Mouse (Mus musculus): ENCODE data around the gene Klhl5. TPM values are rescaled to one million over a fixed set of nuclear protein-coding genes. Genes with fewer than 3 reads are reported as not detected.

The Klhl5 gene
- polyA plus RNA-seq, 1 experiment from 2014 or later = 52.0 TPM

DNA sequence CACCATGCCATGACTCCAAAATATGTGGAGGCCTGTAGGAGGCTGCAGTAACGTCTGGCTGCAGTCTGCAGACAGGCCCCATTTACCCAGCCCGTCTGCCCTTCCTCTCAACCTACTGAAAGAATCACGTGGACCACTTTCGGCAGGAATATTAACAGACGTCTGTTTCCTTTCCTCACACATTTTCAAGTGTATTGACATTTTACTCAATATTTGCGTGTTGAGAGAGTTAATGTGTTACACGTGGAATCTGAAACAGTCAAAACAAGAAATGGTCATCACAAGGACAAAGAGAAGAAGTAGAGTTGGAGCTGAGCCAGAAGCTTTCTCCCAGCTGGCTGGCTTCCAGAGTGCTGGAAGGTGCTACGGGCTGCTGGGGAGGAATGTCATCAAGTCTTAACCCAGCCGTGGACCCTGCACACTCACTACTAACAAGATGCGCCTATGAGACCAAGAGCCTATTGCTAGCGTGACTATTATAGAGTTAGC, 69.7 kb downstream of the Klhl5 start:
- Histone ChIP-seq H3K9ac (replicated peaks) (no peak overlapping the region), H3K36me3 (no peaks in the 10 kb centered on the region), H3K27ac (replicated peaks) (no peak overlapping the region), H3K4me3 (replicated peaks) (no peak overlapping the region), H3K9me3 (replicated peaks) (no peaks in the 10 kb centered on the region), H3K27me3 (replicated peaks) (no peaks in the 10 kb centered on the region), H3K4me2 (no peak overlapping the region), H3K4me1 (peaks cover 28% of the 10 kb centered on the region)
- WGBS = 49% methylated on average over 11 of the region's 11 CpGs
- ATAC-seq (ENCODE audit: low FRiP score) = no peak

DNA sequence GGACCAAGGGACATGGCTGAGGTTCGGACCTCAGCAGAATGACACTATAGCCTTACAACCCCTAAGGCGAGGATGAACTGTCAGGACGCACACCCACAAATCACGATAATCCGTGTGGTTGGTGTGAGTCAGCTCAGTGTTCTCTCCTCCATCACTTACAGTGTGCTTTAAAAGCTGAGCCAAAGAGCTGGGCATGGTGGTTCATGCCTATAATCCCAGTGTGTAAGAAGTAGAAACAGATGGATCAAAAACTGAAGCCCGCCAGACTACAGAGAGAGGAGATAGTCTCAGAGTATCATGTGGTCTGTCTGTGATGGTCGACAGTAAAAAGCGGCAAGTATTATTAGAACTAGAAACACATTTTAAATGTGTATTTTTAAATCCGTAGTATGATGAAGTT, 71.1 kb downstream of the Klhl5 start:
- H3K4me3 ChIP-seq (replicated peaks) = no peak overlapping the region
- no peak overlapping the region for H3K27ac ChIP-seq (replicated peaks)
- no peak for ATAC-seq (ENCODE audit: low FRiP score)
- H3K36me3 ChIP-seq = no peaks in the 10 kb centered on the region
- H3K4me1 ChIP-seq = peaks cover 28% of the 10 kb centered on the region
- H3K4me2 ChIP-seq = no peak overlapping the region
- H3K9me3 ChIP-seq (replicated peaks) = no peaks in the 10 kb centered on the region
- H3K9ac ChIP-seq (replicated peaks) = no peak overlapping the region
- WGBS = 95% methylated on average over 9 of the region's 9 CpGs
- H3K27me3 ChIP-seq (replicated peaks) = no peaks in the 10 kb centered on the region

GRCm38 (mm10) chr5:65181160-65181793, 73.9 kb downstream of the Klhl5 start:
- WGBS = 37% methylated on average over 21 of the region's 21 CpGs
- no peak overlapping the region for H3K9ac ChIP-seq (replicated peaks)
- H3K9me3 ChIP-seq (replicated peaks) = no peaks in the 10 kb centered on the region
- H3K27ac ChIP-seq (replicated peaks) = peak overlapping the region; percentile 54
- ATAC-seq (ENCODE audit: low FRiP score) = peak; percentile 67
- no peaks in the 10 kb centered on the region for H3K27me3 ChIP-seq (replicated peaks)
- H3K4me2 ChIP-seq = peak overlapping the region; percentile 33
- H3K4me3 ChIP-seq (replicated peaks) = no peak overlapping the region
- H3K4me1 ChIP-seq = peaks cover 24% of the 10 kb centered on the region
- no peaks in the 10 kb centered on the region for H3K36me3 ChIP-seq

DNA sequence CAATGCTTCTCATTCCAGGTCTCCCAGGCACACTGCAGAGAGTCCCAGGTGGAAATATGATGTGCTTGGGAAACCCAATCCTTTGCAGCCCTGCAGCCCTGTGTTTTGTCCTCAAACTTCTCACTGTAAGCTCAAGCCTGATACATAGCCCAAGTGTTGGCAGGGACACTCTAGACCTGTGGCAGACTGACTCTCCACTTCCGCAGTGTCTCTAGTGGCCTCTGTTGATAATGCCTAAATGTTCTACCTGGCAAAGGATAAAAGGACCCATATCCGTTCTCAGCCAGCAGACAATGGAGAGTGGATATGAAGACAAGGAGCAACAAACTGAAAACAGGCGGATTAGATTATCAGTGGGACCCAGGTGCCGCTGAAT, 74.4 kb downstream of the Klhl5 start:
- H3K4me2 ChIP-seq = peak overlapping the region; percentile 33
- H3K27me3 ChIP-seq (replicated peaks) = no peaks in the 10 kb centered on the region
- no peaks in the 10 kb centered on the region for H3K9me3 ChIP-seq (replicated peaks)
- ATAC-seq (ENCODE audit: low FRiP score) = peak; percentile 46; the same call in 1 of the 2 replicates
- peaks cover 21% of the 10 kb centered on the region for H3K4me1 ChIP-seq
- WGBS = 82% methylated on average over 4 of the region's 4 CpGs
- no peak overlapping the region for H3K9ac ChIP-seq (replicated peaks)
- H3K27ac ChIP-seq (replicated peaks) = peak overlapping the region; percentile 54; the same call in 1 of the 2 replicates
- no peak overlapping the region for H3K4me3 ChIP-seq (replicated peaks)
- no peaks in the 10 kb centered on the region for H3K36me3 ChIP-seq

DNA sequence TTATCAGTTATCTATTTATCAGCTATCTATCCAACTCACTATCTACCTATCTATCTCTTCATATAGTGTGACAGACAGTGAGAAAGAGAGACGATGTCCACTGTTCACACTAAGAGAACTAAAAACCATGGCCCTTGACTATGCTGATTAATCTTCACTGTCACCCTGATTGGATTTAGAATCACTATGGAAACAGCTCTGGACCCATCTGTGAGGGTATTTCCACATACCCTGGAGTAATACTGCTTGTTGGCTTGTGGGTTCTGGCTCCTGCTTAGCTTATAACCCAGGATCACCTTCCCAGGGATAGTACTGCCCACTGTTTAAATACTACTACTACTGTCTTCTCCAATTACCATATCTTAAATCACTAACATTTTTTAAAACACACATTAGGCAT, 74.9 kb downstream of the Klhl5 start:
- Histone ChIP-seq H3K9me3 (replicated peaks) (no peaks in the 10 kb centered on the region), H3K4me1 (peaks cover 16% of the 10 kb centered on the region), H3K4me2 (no peak overlapping the region), H3K27ac (replicated peaks) (no peak overlapping the region), H3K36me3 (no peaks in the 10 kb centered on the region), H3K9ac (replicated peaks) (no peak overlapping the region), H3K27me3 (replicated peaks) (no peaks in the 10 kb centered on the region), H3K4me3 (replicated peaks) (no peak overlapping the region)
- 72% methylated on average over 1 of the region's 1 CpGs for WGBS
- ATAC-seq (ENCODE audit: low FRiP score) = no peak

DNA sequence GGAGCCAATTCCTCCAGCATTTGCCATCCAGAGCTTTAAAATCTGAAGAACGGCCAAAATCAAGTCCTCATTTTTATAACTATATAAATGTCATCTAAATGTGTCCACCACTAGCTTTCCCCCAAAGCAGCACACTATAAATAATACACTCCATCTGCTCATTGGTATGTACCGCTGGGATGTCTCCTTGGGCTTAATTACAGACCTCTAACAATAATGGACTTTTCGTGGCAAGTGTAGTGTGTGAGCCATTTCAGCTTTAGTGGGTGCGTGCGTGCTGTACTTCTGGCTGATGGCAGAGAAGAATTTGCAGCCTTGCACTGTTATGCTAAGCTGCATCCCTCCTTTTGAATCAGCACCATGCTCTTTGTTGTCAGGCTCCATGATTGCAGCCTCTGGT, 84.3 kb downstream of the Klhl5 start:
- H3K27ac ChIP-seq (replicated peaks) = no peak overlapping the region
- 61% methylated on average over 5 of the region's 5 CpGs for WGBS
- H3K9me3 ChIP-seq (replicated peaks) = no peaks in the 10 kb centered on the region
- ATAC-seq (ENCODE audit: low FRiP score) = no peak
- no peaks in the 10 kb centered on the region for H3K27me3 ChIP-seq (replicated peaks)
- no peak overlapping the region for H3K4me2 ChIP-seq
- no peak overlapping the region for H3K4me3 ChIP-seq (replicated peaks)
- no peaks in the 10 kb centered on the region for H3K36me3 ChIP-seq
- H3K4me1 ChIP-seq = no peaks in the 10 kb centered on the region
- H3K9ac ChIP-seq (replicated peaks) = no peak overlapping the region

- Histone ChIP-seq H3K4me1 (peaks cover 3% of the 10 kb centered on the region), H3K27me3 (replicated peaks) (no peaks in the 10 kb centered on the region), H3K27ac (replicated peaks) (no peak overlapping the region), H3K4me2 (no peak overlapping the region), H3K4me3 (replicated peaks) (no peak overlapping the region), H3K36me3 (no peaks in the 10 kb centered on the region), H3K9ac (replicated peaks) (no peak overlapping the region), H3K9me3 (replicated peaks) (no peaks in the 10 kb centered on the region)
- no peak for ATAC-seq (ENCODE audit: low FRiP score)
- 86% methylated on average over 9 of the region's 9 CpGs for WGBS
Observed at GRCm38 (mm10) chr5:65194441-65194840, 87.1 kb downstream of the Klhl5 start.

DNA sequence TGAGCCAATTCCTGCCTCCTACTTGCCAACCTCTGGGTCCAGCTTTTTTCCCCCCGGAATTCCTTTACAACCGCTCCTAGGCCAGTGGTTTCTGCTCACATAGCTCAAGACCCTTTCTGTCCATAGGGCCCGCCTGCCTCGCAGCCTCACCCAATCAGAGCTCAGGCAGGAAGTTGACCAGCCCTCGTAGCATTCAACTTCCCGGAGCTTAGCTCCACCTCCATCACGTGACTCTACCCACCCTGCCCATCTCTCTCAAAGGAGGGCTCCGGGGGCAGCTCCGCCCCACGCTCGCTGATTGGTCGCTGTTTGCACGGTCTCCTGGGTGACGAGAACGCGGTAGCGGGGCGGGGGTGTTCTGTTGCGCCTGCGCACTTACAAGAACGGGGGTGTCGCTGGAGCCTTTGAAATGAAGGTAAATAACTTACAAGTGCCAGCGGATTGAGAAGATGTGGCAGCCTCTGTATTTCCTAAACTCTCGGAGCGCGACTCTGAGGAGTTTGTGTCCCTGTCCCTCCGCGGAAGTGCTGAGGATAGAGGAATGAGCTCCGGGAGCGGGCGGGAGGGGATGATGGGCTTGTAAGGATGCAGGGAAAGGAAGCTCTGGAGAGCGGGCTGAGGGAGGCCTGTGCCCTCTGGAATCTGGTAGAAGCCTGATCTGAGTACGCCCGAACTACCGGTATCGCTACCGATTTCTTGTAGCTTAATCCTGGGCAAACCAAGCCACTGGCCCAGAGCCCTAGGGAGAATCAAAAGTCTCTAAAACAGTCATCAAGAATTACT, 92.2 kb downstream of the Klhl5 start, which contains the start of gene Wdr19:
Gene Wdr19, plus strand, starts transcription at position 351 of the 783 bp plus-strand sequence.
- H3K36me3 ChIP-seq = peaks cover 8% of the 10 kb centered on the region; the same call in 1 of the 2 replicates
- ATAC-seq (ENCODE audit: low FRiP score) = peak; percentile 99
- H3K4me1 ChIP-seq = peaks cover 11% of the 10 kb centered on the region
- WGBS = under 1% methylated on average over 37 of the region's 37 CpGs
- H3K27me3 ChIP-seq (replicated peaks) = no peaks in the 10 kb centered on the region
- peak within 1 kb of the TSS; percentile 61 for H3K4me3 ChIP-seq (replicated peaks)
- H3K9me3 ChIP-seq (replicated peaks) = no peaks in the 10 kb centered on the region
- H3K27ac ChIP-seq (replicated peaks) = peak within 1 kb of the TSS; percentile 89
- peak within 1 kb of the TSS; percentile 72 for H3K9ac ChIP-seq (replicated peaks)
- H3K4me2 ChIP-seq = peak within 1 kb of the TSS; percentile 65

DNA sequence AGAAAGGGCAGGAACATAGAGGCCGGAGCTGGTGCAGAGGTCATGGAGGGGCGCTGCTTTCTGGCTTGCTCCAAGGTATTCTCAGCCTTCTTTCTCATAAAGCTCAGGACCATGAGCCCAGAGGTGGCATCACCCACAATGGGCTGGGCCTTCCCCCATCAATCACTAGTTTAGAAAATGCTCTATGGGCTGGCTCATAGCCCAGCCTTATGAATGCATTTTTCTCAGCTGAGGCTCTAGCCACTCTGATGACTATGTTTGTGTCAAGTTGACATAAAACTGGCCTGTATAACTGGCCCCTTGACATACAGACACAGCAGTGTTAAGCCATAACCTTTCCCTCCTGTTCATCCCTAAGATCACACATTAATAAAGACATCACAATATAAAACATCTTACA, 97.4 kb downstream of the Klhl5 start:
- no peak for ATAC-seq (ENCODE audit: low FRiP score)
- no peaks in the 10 kb centered on the region for H3K9me3 ChIP-seq (replicated peaks)
- no peaks in the 10 kb centered on the region for H3K27me3 ChIP-seq (replicated peaks)
- peaks cover 12% of the 10 kb centered on the region; the same call in 1 of the 2 replicates for H3K36me3 ChIP-seq
- 94% methylated on average over 2 of the region's 2 CpGs for WGBS
- H3K4me3 ChIP-seq (replicated peaks) = no peak overlapping the region
- H3K4me2 ChIP-seq = no peak overlapping the region
- no peak overlapping the region for H3K9ac ChIP-seq (replicated peaks)
- peaks cover 8% of the 10 kb centered on the region for H3K4me1 ChIP-seq
- H3K27ac ChIP-seq (replicated peaks) = no peak overlapping the region

GRCm38 (mm10) chr5:65213321-65213720, 106.0 kb downstream of the Klhl5 start:
- H3K27ac ChIP-seq (replicated peaks) = no peak overlapping the region
- no peak overlapping the region for H3K4me3 ChIP-seq (replicated peaks)
- H3K9me3 ChIP-seq (replicated peaks) = no peaks in the 10 kb centered on the region
- peaks cover 7% of the 10 kb centered on the region; the same call in 1 of the 2 replicates for H3K36me3 ChIP-seq
- H3K4me2 ChIP-seq = no peak overlapping the region
- H3K4me1 ChIP-seq = no peaks in the 10 kb centered on the region
- ATAC-seq (ENCODE audit: low FRiP score) = peak; percentile 61; the same call in 1 of the 2 replicates
- 16% methylated on average over 7 of the region's 7 CpGs for WGBS
- H3K27me3 ChIP-seq (replicated peaks) = no peaks in the 10 kb centered on the region
- H3K9ac ChIP-seq (replicated peaks) = no peak overlapping the region
